Mouse (Mus musculus) kidney, adult 2 months (tissue): ENCODE measurements around the gene Glul. TPM values are rescaled to one million over a fixed set of nuclear protein-coding genes. Genes with fewer than 3 reads are reported as not detected.
A peak's percentile ranks its signal among the peaks of the same experiment; 100 is the strongest.
"Not testable (repeated sequence)": the region's sequence is repeated elsewhere in the genome, so short reads cannot be mapped to it uniquely, and the experiment has no call there.

Source experiments
- DNase-seq: peaks from one replicate; pipeline ENCODE4 v3.0.0; 2021
- H3K27ac ChIP-seq: fragments of 200-500 bp; 2 replicates; pipeline ENCODE4 v1.5.1; 2012; ENCODE audit warnings: low read depth, low read length, control low read depth, inconsistent platforms; ENCODE audit not compliant: insufficient read depth
- H3K27me3 ChIP-seq: fragments of 200-500 bp; replicated peaks from 2 replicates; pipeline ENCODE4 v1.6.1; 2012; ENCODE audit warnings: mild to moderate bottlenecking, moderate library complexity, low read length, inconsistent platforms; ENCODE audit not compliant: control insufficient read depth, insufficient read depth
- H3K36me3 ChIP-seq: fragments of 200-500 bp; 2 replicates; pipeline ENCODE4 v1.6.1; 2012; ENCODE audit warnings: mild to moderate bottlenecking, moderate library complexity, low read length, inconsistent platforms; ENCODE audit not compliant: control insufficient read depth, insufficient read depth
- H3K4me1 ChIP-seq: fragments of 200-500 bp; 2 replicates; pipeline ENCODE4 v1.6.1; 2011; ENCODE audit warnings: low read length; ENCODE audit not compliant: control insufficient read depth, insufficient read depth
- H3K4me3 ChIP-seq: fragments of 200-500 bp; 2 replicates; pipeline ENCODE4 v1.5.1; 2011; ENCODE audit warnings: mild to moderate bottlenecking, low read depth, low read length, control low read depth; ENCODE audit not compliant: insufficient read depth
- CTCF ChIP-seq: fragments of 200-500 bp; conservative IDR thresholded peaks from 2 replicates; pipeline ENCODE4 v1.5.1; 2011; ENCODE audit warnings: low read depth, mild to moderate bottlenecking, control low read depth, low read length, moderate library complexity, mixed read lengths; ENCODE audit not compliant: insufficient read depth, insufficient read length
- POLR2A ChIP-seq: fragments of 200-500 bp; IDR thresholded peaks from one replicate; pipeline ENCODE4 v1.6.1; 2011; ENCODE audit warnings: low read depth, low read length, control low read depth
- WGBS: fragments of 180-500 bp; shearing (Covaris S2); methylation state at CpG from one replicate; pipeline ENCODE4 v1.1.7; 2018; 5-methylcytosine and 5-hydroxymethylcytosine counted together
- polyA plus RNA-seq: library from polyadenylated mRNA; depleted of rRNA; stranded (reverse); fragments of >200 nt; gene quantifications from 2 replicates; pipeline ENCODE4 v1.2.3, GENCODE M21; 2012; rRNA removed

Gene Glul
- polyA plus RNA-seq: 843 and 1,046 TPM in 2 replicates

GRCm38 (mm10) chr1:153899731-153900380 lies at the start of gene Glul, which contains the start of gene Teddm2:
Gene Glul (plus strand): TSS chr1:153899944.
Gene Teddm2 (minus strand): TSS chr1:153900228.
- under 1% methylated on average over 51 of the region's 51 CpGs for WGBS
- no peaks in the 10 kb centered on the region for H3K27me3 ChIP-seq
- no peak for TF ChIP-seq CTCF
- TF ChIP-seq POLR2A: peak; percentile 100
- peaks cover 4% of the 10 kb centered on the region; the same call in 1 of the 2 replicates for H3K4me1 ChIP-seq
- peak within 1 kb of the TSS; percentile 74 for H3K4me3 ChIP-seq
- H3K36me3 ChIP-seq: peaks cover 2% of the 10 kb centered on the region; the same call in 1 of the 2 replicates
- peak; percentile 99 for DNase-seq
- H3K27ac ChIP-seq: peak within 1 kb of the TSS; percentile 70

- not testable (repeated sequence) for H3K4me1 ChIP-seq, DNase-seq, H3K27me3 ChIP-seq, H3K4me3 ChIP-seq, H3K36me3 ChIP-seq, H3K27ac ChIP-seq
- WGBS: 57% methylated on average over 7 of the region's 7 CpGs
Observed at GRCm38 (mm10) chr1:153852696-153853095, 47.0 kb upstream of the Glul start.

GRCm38 (mm10) chr1:153855946-153856345 lies 43.8 kb upstream of the Glul start:
- no peak for DNase-seq
- no peaks in the 10 kb centered on the region for H3K4me1 ChIP-seq
- TF ChIP-seq CTCF: no peak
- TF ChIP-seq POLR2A: no peak
- no peak overlapping the region for H3K4me3 ChIP-seq
- no peaks in the 10 kb centered on the region for H3K36me3 ChIP-seq
- H3K27me3 ChIP-seq: no peaks in the 10 kb centered on the region
- no peak overlapping the region for H3K27ac ChIP-seq
- WGBS: 80% methylated on average over 8 of the region's 8 CpGs

DNA sequence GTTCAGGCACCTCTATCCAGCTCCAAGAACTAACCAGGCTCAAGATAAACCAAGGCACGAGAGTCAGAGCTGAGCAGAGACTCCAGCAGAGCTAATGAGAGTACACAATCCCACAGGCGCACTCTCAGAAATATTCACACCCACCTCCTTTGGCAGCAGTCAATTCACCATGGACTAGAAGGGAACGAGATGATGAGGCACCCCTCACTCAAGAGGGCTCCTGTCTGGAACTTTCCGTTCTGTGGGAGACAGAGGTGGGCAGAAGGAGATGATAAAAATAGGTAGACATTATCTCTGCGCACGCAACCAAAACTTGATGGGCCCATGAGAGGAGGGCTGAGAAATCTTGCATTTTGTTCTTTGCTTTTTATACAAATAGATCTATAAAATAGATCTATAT lies 25.7 kb upstream of the Glul start, which contains the start of gene Teddm1b:
TSS of gene Teddm1b (plus strand) at position 301 of the 400 bp plus-strand sequence.
- no peak for DNase-seq
- TF ChIP-seq CTCF: no peak
- TF ChIP-seq POLR2A: no peak
- no peaks in the 10 kb centered on the region for H3K27me3 ChIP-seq
- H3K4me3 ChIP-seq: no peak within 1 kb of the TSS
- 87% methylated on average over 6 of the region's 6 CpGs for WGBS
- H3K4me1 ChIP-seq: no peaks in the 10 kb centered on the region
- no peak within 1 kb of the TSS for H3K27ac ChIP-seq
- no peaks in the 10 kb centered on the region for H3K36me3 ChIP-seq

DNA sequence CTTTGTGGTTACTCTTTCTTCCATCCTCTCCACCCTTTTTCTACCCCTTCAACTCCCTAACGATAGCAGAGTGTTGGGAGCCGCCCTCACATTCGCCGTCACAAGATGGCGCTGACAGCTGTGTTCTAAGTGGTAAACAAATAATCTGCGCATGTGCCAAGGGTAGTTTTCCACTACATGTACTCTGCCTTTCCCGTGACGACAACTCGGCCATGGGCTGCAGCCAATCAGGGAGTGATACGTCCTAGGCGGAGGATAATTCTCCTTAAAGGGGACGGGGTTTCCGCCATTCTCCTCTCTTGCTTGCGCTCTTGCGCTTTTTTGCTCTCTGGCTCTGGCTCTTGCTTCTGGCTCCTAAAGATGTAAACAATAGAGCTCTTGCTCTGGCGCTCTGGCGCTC lies 19.4 kb upstream of the Glul start:
- H3K36me3 ChIP-seq, H3K27ac ChIP-seq, DNase-seq, H3K27me3 ChIP-seq, H3K4me1 ChIP-seq, H3K4me3 ChIP-seq: not testable (repeated sequence)
- WGBS: 97% methylated on average over 17 of the region's 17 CpGs

- H3K27me3 ChIP-seq: no peaks in the 10 kb centered on the region
- no peak for TF ChIP-seq CTCF
- no peak for TF ChIP-seq POLR2A
- H3K4me3 ChIP-seq: no peak overlapping the region
- DNase-seq: no peak
- 27% methylated on average over 17 of the region's 17 CpGs for WGBS
- H3K36me3 ChIP-seq: no peaks in the 10 kb centered on the region
- H3K27ac ChIP-seq: no peak overlapping the region
- H3K4me1 ChIP-seq: no peaks in the 10 kb centered on the region
Observed at GRCm38 (mm10) chr1:153886024-153886633, 13.6 kb upstream of the Glul start.

DNA sequence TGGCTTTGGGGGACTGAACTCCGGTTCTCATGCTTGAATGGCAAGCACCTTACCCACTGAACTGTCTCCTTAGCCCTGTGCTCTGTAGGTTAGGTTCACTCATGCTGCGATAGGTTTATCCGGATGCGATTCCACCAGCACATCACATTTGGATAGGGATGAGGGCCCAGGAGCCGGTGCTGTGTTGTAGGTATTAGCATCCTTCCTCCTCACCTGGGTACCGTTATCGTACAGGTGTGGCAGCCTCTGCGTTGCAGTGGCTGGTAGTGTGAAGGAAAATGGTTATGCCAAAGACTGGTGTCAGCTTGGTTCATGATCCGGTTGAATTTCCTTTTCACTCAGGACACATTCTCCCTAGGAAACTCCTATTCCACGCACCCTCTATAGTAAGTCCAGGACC lies 9.6 kb upstream of the Glul start:
- H3K4me3 ChIP-seq: no peak overlapping the region
- no peaks in the 10 kb centered on the region for H3K4me1 ChIP-seq
- H3K27ac ChIP-seq: no peak overlapping the region
- DNase-seq: no peak
- H3K27me3 ChIP-seq: no peaks in the 10 kb centered on the region
- 92% methylated on average over 10 of the region's 10 CpGs for WGBS
- H3K36me3 ChIP-seq: no peaks in the 10 kb centered on the region
- no peak for TF ChIP-seq POLR2A
- no peak for TF ChIP-seq CTCF

DNA sequence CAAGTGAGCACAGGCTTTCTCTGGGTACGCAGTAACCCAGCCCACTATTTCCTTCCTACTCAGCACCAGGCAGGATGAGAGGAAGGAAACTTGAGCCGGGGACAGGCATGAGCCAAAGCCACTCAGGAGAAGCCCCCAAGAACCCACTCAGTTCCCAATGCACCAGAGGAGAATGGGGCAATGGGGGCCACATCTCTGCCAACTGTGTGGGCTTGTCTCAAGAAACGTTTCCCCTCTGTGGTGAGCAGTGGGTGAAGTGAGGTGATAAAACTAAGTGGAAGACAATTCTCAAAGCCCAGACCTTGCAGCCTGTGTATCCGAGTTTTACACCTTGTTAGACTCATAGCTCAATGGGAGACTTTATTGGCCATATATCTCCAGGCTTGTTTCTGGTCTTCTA lies 8.3 kb upstream of the Glul start, which contains the start of gene Teddm1a:
TSS of gene Teddm1a (plus strand) at position 301 of the 400 bp plus-strand sequence.
- DNase-seq: no peak
- no peak within 1 kb of the TSS for H3K4me3 ChIP-seq
- no peaks in the 10 kb centered on the region for H3K36me3 ChIP-seq
- H3K27me3 ChIP-seq: no peaks in the 10 kb centered on the region
- H3K4me1 ChIP-seq: no peaks in the 10 kb centered on the region
- no peak for TF ChIP-seq POLR2A
- TF ChIP-seq CTCF: no peak
- no peak within 1 kb of the TSS for H3K27ac ChIP-seq
- WGBS: 42% methylated on average over 4 of the region's 4 CpGs
